Mouse (Mus musculus): ENCODE data around the gene Itgb4. TPM values are rescaled to one million over a fixed set of nuclear protein-coding genes. Genes with fewer than 3 reads are reported as not detected.

Gene Itgb4
- total RNA-seq, 4 experiments from 2014 or later: 3.5 to 5.1 (median 3.9) TPM

Other genes with a start within 250 kb of the Itgb4 start
- 100 to 1,000 TPM in 2 of 4 experiments, 10 to 100 TPM in 2; 83.2 to 102 (median 95.5) TPM for gene Tmem94, start 209.3 kb upstream of the Itgb4 start, total RNA-seq (2022)
- 10 to 100 TPM; 60.6 to 97.3 (median 78.2) TPM for gene Caskin2, start 161.1 kb upstream of the Itgb4 start, total RNA-seq (2022)
- 10 to 100 TPM; 20.0 to 32.2 (median 25.4) TPM for gene Tsen54, start 160.0 kb upstream of the Itgb4 start, total RNA-seq (2022)
- gene Llgl2, start 150.7 kb upstream of the Itgb4 start, total RNA-seq (2022): 10 to 100 TPM; 10.5 to 13.4 (median 11.5) TPM
- 1 to 10 TPM in 1 of 4 experiments, under 1 TPM in 2, not detected in 1; 0.09 to 1.1 (median 0.32) TPM for gene Myo15b, start 116.3 kb upstream of the Itgb4 start, total RNA-seq (2022)
- gene Smim5, start 74.7 kb upstream of the Itgb4 start, total RNA-seq (2022): under 1 TPM; 0.29 to 0.65 (median 0.42) TPM
- gene Smim6, start 62.7 kb upstream of the Itgb4 start, total RNA-seq (2022): not detected
- 10 to 100 TPM; 46.2 to 53.7 (median 48.3) TPM for gene Sap30bp, start 41.4 kb upstream of the Itgb4 start, total RNA-seq (2022)
- 10 to 100 TPM; 24.7 to 40.4 (median 36.6) TPM for gene Recql5, start 41.2 kb upstream of the Itgb4 start, total RNA-seq (2022)
- gene Galk1, start 38.0 kb downstream of the Itgb4 start, total RNA-seq (2022): 10 to 100 TPM; 37.3 to 55.6 (median 46.4) TPM
- gene H3f3b, start 53.3 kb downstream of the Itgb4 start, total RNA-seq (2022): 100 to 1,000 TPM; 302 to 413 (median 377) TPM
- 10 to 100 TPM; 19.7 to 45.2 (median 29.6) TPM for gene Unk, start 55.6 kb downstream of the Itgb4 start, total RNA-seq (2022)
- 1 to 10 TPM in 3 of 4 experiments, under 1 TPM in 1; 0.75 to 1.6 (median 1.4) TPM for gene Unc13d, start 103.3 kb downstream of the Itgb4 start, total RNA-seq (2022)
- gene Wbp2, start 112.3 kb downstream of the Itgb4 start, total RNA-seq (2022): 100 to 1,000 TPM; 194 to 199 (median 196) TPM
- gene Trim47, start 152.5 kb downstream of the Itgb4 start, total RNA-seq (2022): 10 to 100 TPM; 11.1 to 20.4 (median 16.4) TPM
- 10 to 100 TPM in 3 of 4 experiments, 1 to 10 TPM in 1; 9.6 to 13.7 (median 13.1) TPM for gene Trim65, start 156.4 kb downstream of the Itgb4 start, total RNA-seq (2022)
- gene Mrpl38, start 164.2 kb downstream of the Itgb4 start, total RNA-seq (2022): 100 to 1,000 TPM in 3 of 4 experiments, 10 to 100 TPM in 1; 97.5 to 112 (median 107) TPM
- gene Fbf1, start 193.5 kb downstream of the Itgb4 start, total RNA-seq (2022): 10 to 100 TPM; 47.7 to 69.4 (median 52.4) TPM
- 10 to 100 TPM; 20.4 to 26.3 (median 23.6) TPM for gene Ten1, start 224.1 kb downstream of the Itgb4 start, total RNA-seq (2022)
- 100 to 1,000 TPM; 158 to 197 (median 185) TPM for gene Acox1, start 224.3 kb downstream of the Itgb4 start, total RNA-seq (2022)

Measured in adrenal gland, adult 8-10 months (tissue).